Mouse (Mus musculus) limb, embryonic 14.5 days (tissue): ENCODE measurements around the gene Upk3bl. TPM values are rescaled to one million over a fixed set of nuclear protein-coding genes. Genes with fewer than 3 reads are reported as not detected.

ENCODE experiments used
- ATAC-seq: fragments of 200-750 bp; cut with Nextera tagmentation; 2 replicates; pipeline ENCODE4 v1.8.0; 2017; ENCODE audit warnings: low read depth, moderate number of reproducible peaks, moderate TSS enrichment; ENCODE audit not compliant: low FRiP score
- DNase-seq: peaks from one replicate; pipeline ENCODE4 v3.0.0-alpha.2; 2015; ENCODE audit warnings: low spot score
- H3K27ac ChIP-seq: fragments of 300-500 bp; sonication (generic); replicated peaks from 2 replicates; pipeline ENCODE4 v1.5.1; 2014; ENCODE audit warnings: low read depth, mild to moderate bottlenecking, low read length, moderate library complexity, mixed read lengths
- H3K27me3 ChIP-seq: fragments of 300-500 bp; sonication (generic); 2 replicates; pipeline ENCODE4 v1.6.1; 2014; ENCODE audit warnings: low read length, mixed read lengths; ENCODE audit not compliant: control insufficient read depth, insufficient read depth
- H3K36me3 ChIP-seq: fragments of 300-500 bp; sonication (generic); 2 replicates; pipeline ENCODE4 v1.6.1; 2014; ENCODE audit warnings: mild to moderate bottlenecking, low read length, moderate library complexity, mixed read lengths; ENCODE audit not compliant: control insufficient read depth, insufficient read depth
- H3K4me1 ChIP-seq: fragments of 300-500 bp; sonication (generic); 2 replicates; pipeline ENCODE4 v1.6.1; 2014; ENCODE audit warnings: antibody characterized with exemption, low read length, mixed read lengths; ENCODE audit not compliant: control insufficient read depth, insufficient read depth
- H3K4me2 ChIP-seq: fragments of 300-500 bp; sonication (generic); replicated peaks from 2 replicates; pipeline ENCODE4 v1.6.1; 2014; ENCODE audit warnings: low read depth, mild to moderate bottlenecking, low read length, moderate library complexity; ENCODE audit not compliant: severe bottlenecking
- H3K4me3 ChIP-seq: fragments of 300-500 bp; sonication (generic); replicated peaks from 2 replicates; pipeline ENCODE4 v1.5.1; 2014; ENCODE audit warnings: low read length
- H3K9ac ChIP-seq: fragments of 300-500 bp; sonication (generic); 2 replicates; pipeline ENCODE4 v1.6.1; 2014; ENCODE audit warnings: mild to moderate bottlenecking, low read depth, low read length, moderate library complexity; ENCODE audit not compliant: severe bottlenecking
- H3K9me3 ChIP-seq: fragments of 300-500 bp; sonication (generic); 2 replicates; pipeline ENCODE4 v1.6.1; 2016; ENCODE audit warnings: low read length; ENCODE audit not compliant: control insufficient read depth
- POLR2A ChIP-seq: fragments of 200-500 bp; IDR thresholded peaks from 2 replicates; pipeline ENCODE4 v1.8.0; 2012; ENCODE audit warnings: inconsistent platforms, mild to moderate bottlenecking, moderate library complexity, borderline replicate concordance; ENCODE audit not compliant: insufficient read depth, insufficient read length; ENCODE audit errors: extremely low read depth
- WGBS: fragments of 180-500 bp; shearing (Covaris S2); extraction: QIAGEN DNeasy Blood & Tissue Kit; methylation state at CpG from one replicate; pipeline ENCODE4 v1.1.7; 2014; 5-methylcytosine and 5-hydroxymethylcytosine counted together
- polyA plus RNA-seq, 2 experiments: library from polyadenylated mRNA; depleted of rRNA in 1 of 2; stranded (reverse) in 1 of 2; unstranded in 1 of 2; fragments of >200 nt; fragmentation: Nextera tagmentation in 1 of 2; extraction: Ambion mirVana in 1 of 2; gene quantifications; 2 replicates each; pipeline versions ENCODE4 v1.2.1 to v1.2.3; 2012 to 2014

The Upk3bl gene
- polyA plus RNA-seq, 2 experiments, result 7.5 to 14.1 TPM

DNA sequence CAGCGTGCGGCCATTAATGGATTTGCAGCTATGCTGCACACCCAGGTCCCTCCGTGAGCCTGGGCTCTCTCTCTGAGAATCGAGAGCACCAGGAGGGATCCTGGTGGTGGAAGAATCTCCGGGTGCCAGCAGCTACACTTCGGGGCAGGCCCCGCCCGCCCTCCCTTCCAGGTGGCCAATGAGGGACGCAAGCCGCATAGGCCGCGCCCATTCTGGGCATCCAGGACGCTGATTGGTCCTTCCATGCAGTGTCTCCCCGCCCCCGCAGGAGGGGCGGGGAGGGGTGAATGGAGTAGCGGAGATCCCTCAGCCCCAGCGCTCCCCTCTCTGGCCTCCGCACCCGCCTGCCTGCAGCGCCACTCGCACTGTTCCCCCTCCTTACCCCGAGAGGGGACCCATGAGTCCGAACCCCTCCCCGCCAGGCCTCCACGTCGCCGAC, 29.4 kb downstream of the Upk3bl start, which contains the start of gene Rasa4:
Gene Rasa4, plus strand, starts transcription at position 248 of the 439 bp plus-strand sequence.
- H3K27ac ChIP-seq, result no peak within 1 kb of the TSS
- H3K27me3 ChIP-seq, result no peaks in the 10 kb centered on the region
- no peaks in the 10 kb centered on the region for H3K9me3 ChIP-seq
- H3K9ac ChIP-seq, result peak within 1 kb of the TSS; percentile 53
- no peaks in the 10 kb centered on the region for H3K36me3 ChIP-seq
- H3K4me2 ChIP-seq, result peak within 1 kb of the TSS; percentile 93
- ATAC-seq, result peak; percentile 98
- H3K4me3 ChIP-seq, result peak within 1 kb of the TSS; percentile 64
- peak; percentile 98 for DNase-seq
- peak; percentile 13; the same call in 1 of the 2 replicates for TF ChIP-seq POLR2A
- peaks cover 9% of the 10 kb centered on the region; the same call in 1 of the 2 replicates for H3K4me1 ChIP-seq
- WGBS, result 2% methylated on average over 18 of the region's 28 CpGs

DNA sequence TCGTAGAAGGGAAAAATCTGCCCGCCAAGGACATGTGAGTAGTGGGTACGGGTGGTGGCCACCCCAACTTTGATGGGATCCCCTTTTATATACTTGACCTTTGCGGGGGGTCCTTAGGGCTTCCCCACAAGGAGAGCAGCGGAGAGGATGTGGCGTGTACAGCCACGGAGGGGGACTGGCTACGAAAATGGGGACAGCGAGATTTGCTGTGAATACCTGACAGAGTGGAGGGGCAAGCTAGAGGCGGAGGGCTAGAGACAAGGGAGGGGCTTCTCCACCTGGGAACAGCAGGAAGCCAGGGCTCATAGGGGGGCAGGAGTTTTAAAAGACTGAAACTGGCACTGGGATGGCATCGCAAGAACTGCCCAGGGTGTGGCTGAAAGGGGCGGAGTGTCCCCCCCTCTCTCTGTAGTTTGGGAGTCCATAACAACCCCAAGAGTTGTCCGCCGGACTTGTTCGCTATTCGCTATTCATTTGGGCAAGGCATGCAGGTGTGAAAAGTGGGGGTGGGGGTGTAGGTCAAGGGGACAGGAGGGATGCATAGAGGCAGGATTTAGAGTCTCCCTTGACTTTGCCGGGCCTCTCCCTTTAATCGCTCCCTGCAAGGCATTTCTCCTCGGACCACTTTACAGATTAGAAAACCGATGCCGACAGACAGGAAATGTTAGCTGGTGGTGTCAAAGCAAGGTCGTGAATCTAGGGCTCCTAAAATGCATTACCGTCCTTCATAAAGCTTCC, 30.0 kb downstream of the Upk3bl start:
- Histone ChIP-seq H3K9ac (peak overlapping the region; percentile 53), H3K4me2 (peak overlapping the region; percentile 93), H3K4me1 (peaks cover 9% of the 10 kb centered on the region; the same call in 1 of the 2 replicates), H3K9me3 (no peaks in the 10 kb centered on the region), H3K4me3 (peak overlapping the region; percentile 64), H3K36me3 (no peaks in the 10 kb centered on the region), H3K27me3 (no peaks in the 10 kb centered on the region), H3K27ac (no peak overlapping the region)
- DNase-seq (no peak), ATAC-seq (peak; percentile 26)
- no peak for TF ChIP-seq POLR2A
- WGBS, result 1% methylated on average over 23 of the region's 23 CpGs

GRCm38 (mm10) chr5:136084891-136085651, 30.8 kb downstream of the Upk3bl start:
- 10% methylated on average over 18 of the region's 21 CpGs for WGBS
- Histone ChIP-seq H3K27ac (no peak overlapping the region), H3K4me3 (peak overlapping the region; percentile 64), H3K27me3 (no peaks in the 10 kb centered on the region), H3K4me1 (peaks cover 9% of the 10 kb centered on the region; the same call in 1 of the 2 replicates), H3K9ac (peak overlapping the region; percentile 32), H3K9me3 (no peaks in the 10 kb centered on the region), H3K36me3 (no peaks in the 10 kb centered on the region; the same call in 1 of the 2 replicates), H3K4me2 (peak overlapping the region; percentile 93)
- no peak for ATAC-seq
- no peak for TF ChIP-seq POLR2A
- no peak for DNase-seq

DNA sequence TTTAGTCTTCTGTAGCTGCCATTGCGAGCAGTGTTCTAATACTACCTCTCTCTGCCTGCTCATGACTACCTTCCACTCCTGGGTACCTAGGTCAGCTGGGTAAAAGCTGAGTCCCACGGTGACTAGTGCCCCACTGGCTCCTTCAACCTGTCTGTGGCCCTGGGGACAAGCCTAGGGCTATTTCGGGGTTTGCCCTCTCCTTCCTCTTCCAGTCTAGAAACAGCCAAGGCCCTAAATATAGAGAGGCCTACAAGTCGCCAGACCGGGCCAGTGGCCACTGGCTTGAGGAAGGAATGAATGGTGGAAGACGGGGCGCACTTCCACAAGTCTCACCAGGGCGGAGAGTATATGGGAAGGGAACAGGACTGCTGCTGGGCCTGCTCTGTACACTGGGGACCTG, 32.0 kb downstream of the Upk3bl start:
- 86% methylated on average over 8 of the region's 8 CpGs for WGBS
- DNase-seq, result no peak

More for the DNA sequence above, 32.0 kb downstream of the Upk3bl start:
- H3K27me3 ChIP-seq, result no peaks in the 10 kb centered on the region
- no peaks in the 10 kb centered on the region for H3K9me3 ChIP-seq
- H3K4me1 ChIP-seq, result peaks cover 9% of the 10 kb centered on the region; the same call in 1 of the 2 replicates
- no peak for ATAC-seq
- no peaks in the 10 kb centered on the region; the same call in none of the 2 replicates for H3K36me3 ChIP-seq
- H3K9ac ChIP-seq, result no peak overlapping the region
- no peak overlapping the region for H3K4me3 ChIP-seq
- no peak overlapping the region for H3K4me2 ChIP-seq
- TF ChIP-seq POLR2A, result no peak
- H3K27ac ChIP-seq, result no peak overlapping the region
